Mouse (Mus musculus): ENCODE measurements around the gene Chd2. TPM values are rescaled to one million over a fixed set of nuclear protein-coding genes. Genes with fewer than 3 reads are reported as not detected.

Gene Chd2
- polyA plus RNA-seq, 1 experiment, result 104 TPM

DNA sequence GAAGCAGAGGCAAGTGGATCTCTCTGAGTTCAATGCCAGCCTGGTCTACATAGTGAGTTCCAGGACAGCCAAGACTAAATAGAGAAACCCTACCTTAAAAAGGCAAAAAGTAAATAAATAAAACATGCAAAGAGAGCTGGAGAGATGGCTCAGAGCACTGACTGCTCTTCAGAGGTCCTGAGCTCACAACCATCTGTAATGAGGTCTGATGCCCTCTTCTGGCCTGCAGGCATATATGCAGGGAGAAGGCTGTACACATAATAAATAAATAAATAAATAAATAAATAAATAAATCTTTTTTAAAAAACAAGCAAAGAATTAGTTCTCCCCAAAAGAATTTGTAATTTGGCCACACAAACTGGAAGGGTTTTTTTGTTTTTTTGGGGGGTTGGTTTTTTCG is 34.8 kb downstream of the Chd2 start:
- Histone ChIP-seq H3K36me3 (ENCODE audit: control insufficient read depth, insufficient read depth, low read length, poor library complexity, severe bottlenecking) (peaks cover 78% of the 10 kb centered on the region), H3K4me1 (ENCODE audit: control insufficient read depth, insufficient read depth, low read length) (no peaks in the 10 kb centered on the region), H3K27me3 (ENCODE audit: control insufficient read depth, insufficient read depth, low read length, poor library complexity, severe bottlenecking) (no peaks in the 10 kb centered on the region), H3K4me3 (ENCODE audit: low read depth, low read length) (no peak overlapping the region), H3K27ac (ENCODE audit: insufficient read depth, low read length) (no peak overlapping the region), H3K9me3 (replicated peaks; ENCODE audit: control insufficient read depth, insufficient read depth, low read length, poor library complexity, severe bottlenecking) (no peaks in the 10 kb centered on the region), H3K9ac (ENCODE audit: low read depth, poor library complexity, severe bottlenecking) (no peak overlapping the region)
- no peak for TF ChIP-seq POLR2A (IDR thresholded peaks at IDR 0.05; ENCODE audit: insufficient read depth, low read length)
- peak; percentile 4 for TF ChIP-seq CTCF (IDR thresholded peaks at IDR 0.05; ENCODE audit: low read depth, low read length)

DNA sequence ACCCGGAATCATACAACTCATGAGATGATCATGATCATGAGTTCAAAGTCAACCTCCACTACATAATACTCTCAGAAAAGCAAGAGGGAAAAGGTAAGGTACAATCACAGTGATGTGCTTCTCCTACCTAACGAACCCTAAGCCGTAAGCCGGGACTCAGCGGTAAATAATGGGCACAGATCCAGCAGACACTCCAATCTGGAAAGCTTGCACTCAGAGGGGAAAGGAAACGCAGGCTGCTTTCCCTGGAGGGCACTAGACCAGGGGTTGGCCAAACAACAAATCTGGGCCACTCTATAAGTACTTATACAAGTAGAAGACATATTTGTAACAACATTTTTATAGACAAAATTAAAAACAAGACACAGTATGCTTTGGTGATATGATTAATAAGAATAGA is 36.4 kb downstream of the Chd2 start:
- Histone ChIP-seq H3K4me3 (ENCODE audit: low read depth, low read length) (no peak overlapping the region), H3K27me3 (ENCODE audit: control insufficient read depth, insufficient read depth, low read length, poor library complexity, severe bottlenecking) (no peaks in the 10 kb centered on the region), H3K36me3 (ENCODE audit: control insufficient read depth, insufficient read depth, low read length, poor library complexity, severe bottlenecking) (peaks cover 79% of the 10 kb centered on the region), H3K9me3 (replicated peaks; ENCODE audit: control insufficient read depth, insufficient read depth, low read length, poor library complexity, severe bottlenecking) (no peaks in the 10 kb centered on the region), H3K27ac (ENCODE audit: insufficient read depth, low read length) (no peak overlapping the region), H3K9ac (ENCODE audit: low read depth, poor library complexity, severe bottlenecking) (no peak overlapping the region), H3K4me1 (ENCODE audit: control insufficient read depth, insufficient read depth, low read length) (no peaks in the 10 kb centered on the region)
- TF ChIP-seq EP300 (IDR thresholded peaks at IDR 0.05; ENCODE audit: insufficient read depth, low read depth, low read length), result no peak
- TF ChIP-seq CTCF (IDR thresholded peaks at IDR 0.05; ENCODE audit: low read depth, low read length), result no peak
- no peak for TF ChIP-seq POLR2A (IDR thresholded peaks at IDR 0.05; ENCODE audit: insufficient read depth, low read length)

DNA sequence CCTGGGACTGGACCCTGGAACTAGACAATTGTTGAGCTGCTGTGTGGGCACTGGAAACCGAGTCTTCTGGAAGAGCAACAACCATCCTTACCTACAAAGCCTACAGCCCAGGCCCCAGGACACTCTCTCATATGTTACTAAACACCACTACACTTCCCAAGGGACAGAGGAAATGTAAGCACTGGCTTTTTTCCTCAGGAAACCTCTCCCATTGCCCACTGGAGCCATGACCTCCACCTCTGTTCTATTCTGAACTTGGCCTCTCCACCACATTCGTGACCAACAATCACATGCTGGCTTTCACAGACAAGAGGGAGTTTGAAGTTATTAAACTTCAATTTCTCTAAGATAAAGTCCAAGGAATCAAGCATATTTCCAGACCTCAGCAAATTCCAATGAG is 43.4 kb downstream of the Chd2 start:
- Histone ChIP-seq H3K9me3 (replicated peaks; ENCODE audit: control insufficient read depth, insufficient read depth, low read length, poor library complexity, severe bottlenecking) (no peaks in the 10 kb centered on the region), H3K4me1 (ENCODE audit: control insufficient read depth, insufficient read depth, low read length) (no peaks in the 10 kb centered on the region), H3K36me3 (ENCODE audit: control insufficient read depth, insufficient read depth, low read length, poor library complexity, severe bottlenecking) (peaks cover 83% of the 10 kb centered on the region), H3K27ac (ENCODE audit: insufficient read depth, low read length) (no peak overlapping the region), H3K4me3 (ENCODE audit: low read depth, low read length) (no peak overlapping the region), H3K9ac (ENCODE audit: low read depth, poor library complexity, severe bottlenecking) (no peak overlapping the region), H3K27me3 (ENCODE audit: control insufficient read depth, insufficient read depth, low read length, poor library complexity, severe bottlenecking) (no peaks in the 10 kb centered on the region)
- TF ChIP-seq POLR2A (IDR thresholded peaks at IDR 0.05; ENCODE audit: insufficient read depth, low read length) (no peak), EP300 (IDR thresholded peaks at IDR 0.05; ENCODE audit: insufficient read depth, low read depth, low read length) (no peak), CTCF (IDR thresholded peaks at IDR 0.05; ENCODE audit: low read depth, low read length) (no peak)

DNA sequence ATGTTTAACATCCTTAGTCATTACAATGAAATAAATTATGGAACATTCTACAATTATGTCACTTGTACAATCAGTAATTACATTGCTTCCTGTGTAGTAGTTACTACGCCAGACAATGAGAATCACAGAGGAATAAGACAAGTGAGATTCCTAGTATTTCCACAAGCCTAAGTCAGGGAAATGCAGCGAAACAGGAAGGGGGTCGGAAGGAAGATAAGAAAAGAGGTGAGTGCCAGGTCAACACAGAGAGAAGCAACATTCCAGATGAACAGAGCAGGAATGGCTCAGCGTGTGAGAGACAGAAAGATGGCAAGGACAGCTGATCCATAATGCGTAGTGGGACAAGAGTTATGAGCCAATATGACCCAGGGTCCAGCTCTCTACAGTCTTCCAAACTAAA is 52.4 kb downstream of the Chd2 start:
- TF ChIP-seq EP300 (IDR thresholded peaks at IDR 0.05; ENCODE audit: insufficient read depth, low read depth, low read length), result no peak
- no peak for TF ChIP-seq CTCF (IDR thresholded peaks at IDR 0.05; ENCODE audit: low read depth, low read length)
- TF ChIP-seq POLR2A (IDR thresholded peaks at IDR 0.05; ENCODE audit: insufficient read depth, low read length), result no peak
- Histone ChIP-seq H3K4me1 (ENCODE audit: control insufficient read depth, insufficient read depth, low read length) (no peaks in the 10 kb centered on the region), H3K27ac (ENCODE audit: insufficient read depth, low read length) (no peak overlapping the region), H3K9ac (ENCODE audit: low read depth, poor library complexity, severe bottlenecking) (no peak overlapping the region), H3K36me3 (ENCODE audit: control insufficient read depth, insufficient read depth, low read length, poor library complexity, severe bottlenecking) (peaks cover 73% of the 10 kb centered on the region), H3K4me3 (ENCODE audit: low read depth, low read length) (no peak overlapping the region), H3K9me3 (replicated peaks; ENCODE audit: control insufficient read depth, insufficient read depth, low read length, poor library complexity, severe bottlenecking) (no peaks in the 10 kb centered on the region), H3K27me3 (ENCODE audit: control insufficient read depth, insufficient read depth, low read length, poor library complexity, severe bottlenecking) (no peaks in the 10 kb centered on the region)

DNA sequence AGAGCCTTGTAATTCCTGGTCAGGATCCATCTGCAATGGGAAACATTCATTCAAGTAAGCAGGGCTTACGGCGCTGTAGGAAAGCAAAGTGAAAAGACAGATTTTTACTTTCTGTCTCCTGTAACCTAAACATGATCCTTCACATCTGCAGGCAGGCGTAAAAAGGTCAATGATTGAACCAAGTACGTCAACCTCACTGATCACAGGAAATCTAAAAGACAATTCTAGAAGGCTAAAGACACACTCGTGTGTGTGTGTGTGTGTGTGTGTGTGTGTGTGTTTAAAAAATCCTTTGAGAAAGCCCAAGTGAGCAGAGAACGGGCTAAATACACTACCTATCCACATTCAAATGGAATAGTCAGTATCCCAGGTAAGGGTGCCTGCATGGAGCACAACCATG is 60.5 kb downstream of the Chd2 start:
- peaks cover 74% of the 10 kb centered on the region for H3K36me3 ChIP-seq (ENCODE audit: control insufficient read depth, insufficient read depth, low read length, poor library complexity, severe bottlenecking)
- no peak overlapping the region for H3K9ac ChIP-seq (ENCODE audit: low read depth, poor library complexity, severe bottlenecking)
- no peaks in the 10 kb centered on the region for H3K9me3 ChIP-seq (replicated peaks; ENCODE audit: control insufficient read depth, insufficient read depth, low read length, poor library complexity, severe bottlenecking)
- H3K27me3 ChIP-seq (ENCODE audit: control insufficient read depth, insufficient read depth, low read length, poor library complexity, severe bottlenecking), result no peaks in the 10 kb centered on the region
- TF ChIP-seq POLR2A (IDR thresholded peaks at IDR 0.05; ENCODE audit: insufficient read depth, low read length) (no peak), EP300 (IDR thresholded peaks at IDR 0.05; ENCODE audit: insufficient read depth, low read depth, low read length) (no peak), CTCF (IDR thresholded peaks at IDR 0.05; ENCODE audit: low read depth, low read length) (no peak)
- H3K4me1 ChIP-seq (ENCODE audit: control insufficient read depth, insufficient read depth, low read length), result no peaks in the 10 kb centered on the region
- H3K27ac ChIP-seq (ENCODE audit: insufficient read depth, low read length), result no peak overlapping the region
- no peak overlapping the region for H3K4me3 ChIP-seq (ENCODE audit: low read depth, low read length)

DNA sequence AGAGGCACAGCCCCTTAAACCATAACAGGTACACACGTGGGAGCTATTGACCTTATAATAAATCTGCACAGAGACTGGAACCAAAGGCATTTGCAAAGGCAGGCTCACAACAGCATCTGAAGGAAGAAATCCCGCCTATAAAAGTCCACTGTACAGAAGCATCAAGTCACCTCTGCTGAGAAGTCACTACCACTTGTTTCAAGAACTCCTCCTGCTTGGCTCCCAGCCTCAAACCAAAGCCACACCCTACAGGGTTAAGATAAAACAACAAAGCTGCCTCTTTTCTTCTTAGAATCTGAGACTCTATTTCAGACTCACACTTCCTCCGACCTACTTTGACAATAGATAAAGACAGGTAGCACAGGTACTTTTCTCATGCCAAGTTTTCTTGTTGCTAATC is 62.1 kb downstream of the Chd2 start:
- Histone ChIP-seq H3K9me3 (replicated peaks; ENCODE audit: control insufficient read depth, insufficient read depth, low read length, poor library complexity, severe bottlenecking) (no peaks in the 10 kb centered on the region), H3K9ac (ENCODE audit: low read depth, poor library complexity, severe bottlenecking) (no peak overlapping the region), H3K27ac (ENCODE audit: insufficient read depth, low read length) (no peak overlapping the region), H3K4me1 (ENCODE audit: control insufficient read depth, insufficient read depth, low read length) (no peaks in the 10 kb centered on the region), H3K27me3 (ENCODE audit: control insufficient read depth, insufficient read depth, low read length, poor library complexity, severe bottlenecking) (no peaks in the 10 kb centered on the region), H3K4me3 (ENCODE audit: low read depth, low read length) (no peak overlapping the region), H3K36me3 (ENCODE audit: control insufficient read depth, insufficient read depth, low read length, poor library complexity, severe bottlenecking) (peaks cover 85% of the 10 kb centered on the region)
- TF ChIP-seq POLR2A (IDR thresholded peaks at IDR 0.05; ENCODE audit: insufficient read depth, low read length) (no peak), CTCF (IDR thresholded peaks at IDR 0.05; ENCODE audit: low read depth, low read length) (no peak), EP300 (IDR thresholded peaks at IDR 0.05; ENCODE audit: insufficient read depth, low read depth, low read length) (no peak)

Measured in ES-Bruce4 (cell line).